Mouse (Mus musculus): ENCODE measurements around the gene Ppm1m.

- TF ChIP-seq CTCF (IDR thresholded peaks at IDR 0.05; ENCODE audit: low read depth) (no peak), EP300 (IDR thresholded peaks at IDR 0.05; ENCODE audit: low read depth) (no peak)
Observed at GRCm38 (mm10) chr9:106167703-106168102, 31.8 kb downstream of the Ppm1m start.

Measured in liver, postnatal 0 days (tissue).